Mouse (Mus musculus) MEL (cell line): ENCODE data around the gene Tspan11. TPM values are rescaled to one million over a fixed set of nuclear protein-coding genes. Genes with fewer than 3 reads are reported as not detected.

Experiments used
- DNase-seq: peaks from one replicate; pipeline ENCODE4 v3.0.0; 2011; ENCODE audit warnings: low read depth, low spot score
- H3K27ac ChIP-seq: 2 replicates; pipeline ENCODE4 v1.5.1; 2012; ENCODE audit warnings: low read depth, mild to moderate bottlenecking, control low read depth, low read length, moderate library complexity; ENCODE audit not compliant: control insufficient read depth
- H3K27me3 ChIP-seq, 2 experiments: fragments of 150-350 bp in 1 of 2; sonication (generic) in 1 of 2; 2 replicates each; pipeline ENCODE4 v1.6.1; 2012; ENCODE audit warnings: low read length in 2 of 2, mild to moderate bottlenecking in 2 of 2, improper control_type of control experiment in 1 of 2, moderate library complexity in 1 of 2; ENCODE audit not compliant: insufficient read depth in 2 of 2, control insufficient read depth in 1 of 2
- H3K36me3 ChIP-seq, 2 experiments: 2 replicates each; pipeline ENCODE4 v1.6.1; 2012 to 2014; ENCODE audit warnings: low read length in 2 of 2, improper control_type of control experiment in 1 of 2, inconsistent platforms in 1 of 2, mild to moderate bottlenecking in 1 of 2; ENCODE audit not compliant: insufficient read depth in 2 of 2, control insufficient read depth in 1 of 2
- H3K4me1 ChIP-seq, 2 experiments: fragments of 150-350 bp in 1 of 2; sonication (generic) in 1 of 2; 2 replicates each; pipeline ENCODE4 v1.6.1; 2012; ENCODE audit warnings: low read length in 2 of 2, improper control_type of control experiment in 1 of 2, mild to moderate bottlenecking in 1 of 2; ENCODE audit not compliant: insufficient read depth in 2 of 2, control insufficient read depth in 1 of 2
- H3K4me3 ChIP-seq, 2 experiments: fragments of 150-350 bp in 1 of 2; sonication (generic) in 1 of 2; 2 replicates each; pipeline ENCODE4 v1.5.1; 2012; ENCODE audit warnings: low read depth in 2 of 2, low read length in 2 of 2, mild to moderate bottlenecking in 2 of 2, moderate library complexity in 2 of 2, control low read depth in 1 of 2, improper control_type of control experiment in 1 of 2; ENCODE audit not compliant: control insufficient read depth in 1 of 2, insufficient read depth in 1 of 2
- H3K79me2 ChIP-seq: 2 replicates; pipeline ENCODE4 v1.6.1; 2012; ENCODE audit warnings: mild to moderate bottlenecking, low read length, moderate library complexity; ENCODE audit not compliant: control insufficient read depth, poor library complexity, insufficient read depth
- H3K9ac ChIP-seq: 2 replicates; pipeline ENCODE4 v1.6.1; 2012; ENCODE audit warnings: low read depth, mild to moderate bottlenecking, control low read depth, low read length, moderate library complexity; ENCODE audit not compliant: control insufficient read depth, poor library complexity, severe bottlenecking
- H3K9me3 ChIP-seq: fragments of 150-350 bp; sonication (generic); replicated peaks from 2 replicates; pipeline ENCODE4 v1.6.1; 2012; ENCODE audit warnings: mild to moderate bottlenecking, low read length, improper control_type of control experiment, moderate library complexity; ENCODE audit not compliant: insufficient read depth
- E2F4 ChIP-seq: IDR thresholded peaks from 2 replicates; pipeline ENCODE4 v1.6.1; 2011; ENCODE audit warnings: low read depth, low read length, improper control_type of control experiment, borderline replicate concordance
- EP300 ChIP-seq, 2 experiments: IDR thresholded peaks; 2 replicates each; pipeline ENCODE4 v1.6.1; 2011; ENCODE audit warnings: improper control_type of control experiment in 2 of 2, low read length in 2 of 2, low read depth in 1 of 2, mild to moderate bottlenecking in 1 of 2
- GATA1 ChIP-seq: IDR thresholded peaks from 2 replicates; pipeline ENCODE4 v1.6.1; 2011; ENCODE audit warnings: low read depth, low read length, improper control_type of control experiment
- MEF2A ChIP-seq: IDR thresholded peaks from 2 replicates; pipeline ENCODE4 v1.6.1; 2014; ENCODE audit warnings: low read depth, mild to moderate bottlenecking, inconsistent platforms, low read length, improper control_type of control experiment; ENCODE audit not compliant: poor library complexity, insufficient replicate concordance, severe bottlenecking; ENCODE audit errors: extremely low read depth
- MXI1 ChIP-seq: IDR thresholded peaks from 2 replicates; pipeline ENCODE4 v1.6.1; 2011; ENCODE audit warnings: mild to moderate bottlenecking, low read depth, low read length, improper control_type of control experiment
- MYC ChIP-seq: IDR thresholded peaks from 2 replicates; pipeline ENCODE4 v1.6.1; 2011; ENCODE audit warnings: low read depth, mild to moderate bottlenecking, low read length, improper control_type of control experiment, moderate library complexity
- NELFE ChIP-seq: IDR thresholded peaks from 2 replicates; pipeline ENCODE4 v1.6.1; 2011; ENCODE audit warnings: low read depth, low read length, improper control_type of control experiment
- RAD21 ChIP-seq: IDR thresholded peaks from 2 replicates; pipeline ENCODE4 v1.6.1; 2011; ENCODE audit warnings: mild to moderate bottlenecking, low read depth, low read length, improper control_type of control experiment
- RCOR1 ChIP-seq: IDR thresholded peaks from 2 replicates; pipeline ENCODE4 v1.6.1; 2012; ENCODE audit warnings: low read depth, mild to moderate bottlenecking, inconsistent platforms, low read length, improper control_type of control experiment
- SMC3 ChIP-seq: IDR thresholded peaks from 2 replicates; pipeline ENCODE4 v1.6.1; 2011; ENCODE audit warnings: low read depth, low read length, improper control_type of control experiment
- UBTF ChIP-seq: IDR thresholded peaks from 2 replicates; pipeline ENCODE4 v1.6.1; 2012; ENCODE audit warnings: low read depth, mild to moderate bottlenecking, inconsistent platforms, low read length, improper control_type of control experiment, moderate library complexity, borderline replicate concordance; ENCODE audit not compliant: insufficient read depth
- ZKSCAN1 ChIP-seq: IDR thresholded peaks from 2 replicates; pipeline ENCODE4 v1.6.1; 2012; ENCODE audit warnings: low read depth, mild to moderate bottlenecking, inconsistent platforms, low read length, improper control_type of control experiment, moderate library complexity
- ZMIZ1 ChIP-seq: IDR thresholded peaks from 2 replicates; pipeline ENCODE4 v1.6.1; 2012; ENCODE audit warnings: low read depth, mild to moderate bottlenecking, inconsistent platforms, low read length, improper control_type of control experiment, moderate library complexity
- ZNF384 ChIP-seq: IDR thresholded peaks from 2 replicates; pipeline ENCODE4 v1.6.1; 2012; ENCODE audit warnings: low read depth, mild to moderate bottlenecking, inconsistent platforms, low read length, improper control_type of control experiment
- polyA plus RNA-seq, 2 experiments: library from polyadenylated mRNA; stranded (reverse) in 1 of 2; unstranded in 1 of 2; fragments of >175 nt in 1 of 2; fragments of >200 nt in 1 of 2; gene quantifications; 2 replicates each; pipeline versions ENCODE4 v1.2.1 to v1.2.4; 2012; ENCODE audit warnings: low replicate concordance in 2 of 2, low read depth in 1 of 2; ENCODE audit not compliant: insufficient read length in 2 of 2, insufficient read depth in 1 of 2, missing spikeins in 1 of 2
- total RNA-seq: library from RNA; depleted of rRNA; stranded (reverse); fragments of 300-350 nt; gene quantifications from 2 replicates; pipeline ENCODE4 v1.2.3, GENCODE M21; 2012

The Tspan11 gene
- total and polyA plus RNA-seq, 3 experiments, result not detected

DNA sequence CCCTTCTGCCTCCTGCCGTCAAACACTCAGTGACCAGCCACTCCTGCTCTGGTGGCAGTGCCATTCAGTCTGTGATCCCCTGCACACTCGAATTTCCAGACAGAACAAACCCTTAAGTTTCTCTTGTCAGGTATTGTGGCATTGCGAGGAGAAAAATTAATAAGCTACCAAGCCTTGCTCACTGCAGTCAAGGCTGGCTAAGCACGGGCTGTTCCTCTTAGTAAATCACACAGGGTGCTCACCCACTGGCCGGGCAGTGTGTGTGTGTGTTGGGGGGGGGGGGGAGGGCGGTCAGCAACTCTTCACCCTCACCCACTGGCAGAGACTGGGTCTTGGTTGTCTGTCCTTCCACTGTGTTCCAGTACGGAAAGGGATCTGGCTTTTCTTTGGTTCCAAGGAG, 473 bp upstream of the Tspan11 start:
- Histone ChIP-seq H3K9ac (no peak overlapping the region), H3K9me3 (no peaks in the 10 kb centered on the region), H3K36me3 (no peaks in the 10 kb centered on the region), H3K4me1 (no peaks in the 10 kb centered on the region), H3K27ac (no peak overlapping the region), H3K79me2 (no peaks in the 10 kb centered on the region), H3K27me3 (no peaks in the 10 kb centered on the region), H3K4me3 (no peak overlapping the region)
- DNase-seq, result no peak
- TF ChIP-seq ZNF384 (no peak), GATA1 (no peak), UBTF (no peak), NELFE (no peak)

DNA sequence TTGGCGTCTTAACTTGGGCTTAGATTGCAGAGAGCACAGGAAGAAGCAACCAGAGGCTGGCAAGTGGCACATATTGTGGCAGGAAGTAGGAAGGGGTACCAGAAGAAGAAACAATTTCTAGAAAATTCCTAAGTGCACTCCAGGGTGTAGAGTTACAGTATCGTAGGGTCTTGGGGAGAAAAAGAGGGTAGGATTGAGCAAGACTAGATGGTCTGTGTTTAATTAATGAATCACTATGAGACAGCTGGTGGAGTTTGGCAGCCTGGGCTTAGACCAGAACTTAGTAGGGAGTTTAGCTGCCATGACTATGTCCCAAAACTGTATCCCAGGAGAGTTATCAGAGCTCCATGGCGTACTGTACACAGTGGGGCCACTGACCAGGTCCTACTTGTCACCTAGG, 1.2 kb downstream of the Tspan11 start:
- no peak for DNase-seq
- H3K27ac ChIP-seq, result no peak overlapping the region
- H3K9ac ChIP-seq, result no peak overlapping the region
- no peaks in the 10 kb centered on the region for H3K27me3 ChIP-seq
- H3K9me3 ChIP-seq, result no peaks in the 10 kb centered on the region
- no peak overlapping the region for H3K4me3 ChIP-seq
- H3K36me3 ChIP-seq, result no peaks in the 10 kb centered on the region
- TF ChIP-seq ZKSCAN1 (no peak), ZMIZ1 (no peak)
- no peaks in the 10 kb centered on the region for H3K79me2 ChIP-seq
- H3K4me1 ChIP-seq, result no peaks in the 10 kb centered on the region

DNA sequence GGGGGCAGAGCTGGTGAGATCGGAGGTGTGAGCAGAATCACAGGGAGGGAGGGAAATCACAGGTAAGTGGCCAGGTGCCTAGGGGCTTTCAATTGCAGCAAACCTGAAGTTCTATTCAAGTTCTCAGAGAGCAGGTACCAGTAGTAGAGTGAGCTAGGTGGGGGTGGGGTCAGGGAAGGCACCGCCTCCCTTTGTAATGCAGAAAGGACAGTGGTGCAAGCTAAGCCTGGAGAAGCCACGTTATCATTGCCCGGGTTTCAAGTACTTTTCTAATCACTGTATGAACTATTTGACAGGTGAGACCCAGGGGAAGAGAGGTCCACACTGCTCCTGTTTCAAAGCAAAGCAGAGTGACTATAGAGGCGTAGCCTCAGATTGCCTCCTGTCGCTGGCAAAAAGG, 6.2 kb downstream of the Tspan11 start:
- Histone ChIP-seq H3K27ac (no peak overlapping the region), H3K4me1 (no peaks in the 10 kb centered on the region), H3K27me3 (no peaks in the 10 kb centered on the region), H3K9me3 (no peaks in the 10 kb centered on the region)
- no peak for DNase-seq
- no peak for TF ChIP-seq EP300 (IDR thresholded peaks at IDR 0.05; ENCODE audit: low read depth in 1 of 2, low read length in 2 of 2)
- TF ChIP-seq, all 39 proteins: peak for 0
- no peak overlapping the region for H3K9ac ChIP-seq
- no peak overlapping the region for H3K4me3 ChIP-seq
- H3K79me2 ChIP-seq, result no peaks in the 10 kb centered on the region
- no peaks in the 10 kb centered on the region for H3K36me3 ChIP-seq

DNA sequence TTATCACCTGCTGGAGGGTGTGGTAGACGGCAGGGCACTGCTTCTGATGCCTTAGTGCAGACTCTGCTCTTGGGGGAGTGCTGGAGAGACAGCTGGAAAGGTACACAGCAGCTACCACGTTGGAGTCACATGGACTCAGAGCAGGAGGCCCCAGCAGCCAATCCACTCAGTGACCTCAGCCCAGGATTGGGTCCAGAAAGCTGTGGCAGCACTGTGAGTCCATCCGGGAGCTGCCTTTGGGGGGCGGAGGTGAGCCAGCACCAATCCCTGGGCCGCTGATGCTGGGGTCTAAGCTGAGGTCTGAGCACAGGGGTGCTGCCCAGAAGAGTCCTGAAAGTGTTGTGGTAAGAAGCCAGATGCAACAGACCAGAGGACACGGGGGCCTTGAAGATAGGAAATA, 7.6 kb downstream of the Tspan11 start:
- Histone ChIP-seq H3K9me3 (no peaks in the 10 kb centered on the region), H3K27ac (no peak overlapping the region), H3K4me3 (no peak overlapping the region), H3K9ac (no peak overlapping the region), H3K4me1 (no peaks in the 10 kb centered on the region), H3K36me3 (no peaks in the 10 kb centered on the region), H3K79me2 (no peaks in the 10 kb centered on the region), H3K27me3 (no peaks in the 10 kb centered on the region)
- no peak for TF ChIP-seq MEF2A
- no peak for TF ChIP-seq RAD21
- TF ChIP-seq MYC, result no peak
- no peak for TF ChIP-seq GATA1
- TF ChIP-seq RCOR1, result no peak
- TF ChIP-seq SMC3, result no peak
- TF ChIP-seq ZNF384, result no peak
- no peak for TF ChIP-seq NELFE
- TF ChIP-seq E2F4, result no peak
- no peak for TF ChIP-seq MXI1
- no peak for DNase-seq
